Mouse (Mus musculus) bone marrow, adult 2 months (tissue): ENCODE results near the gene Uvrag. TPM values are rescaled to one million over a fixed set of nuclear protein-coding genes. Genes with fewer than 3 reads are reported as not detected.

ENCODE experiments used
- H3K27ac ChIP-seq: fragments of 200-500 bp; 2 replicates; pipeline ENCODE4 v1.5.1; 2012; ENCODE audit warnings: low read depth, mild to moderate bottlenecking, control low read depth, inconsistent platforms, low read length; ENCODE audit not compliant: control insufficient read depth, poor library complexity, insufficient read depth
- H3K4me1 ChIP-seq: fragments of 200-500 bp; 2 replicates; pipeline ENCODE4 v1.6.1; 2011; ENCODE audit warnings: low read length; ENCODE audit not compliant: control insufficient read depth, insufficient read depth
- H3K4me3 ChIP-seq: fragments of 200-500 bp; replicated peaks from 2 replicates; pipeline ENCODE3; 2011; ENCODE audit warnings: mild to moderate bottlenecking, low read depth, low read length, control low read depth; ENCODE audit not compliant: control insufficient read depth
- CTCF ChIP-seq: fragments of 200-500 bp; IDR thresholded peaks from 2 replicates; pipeline ENCODE4 v1.5.1; 2011; ENCODE audit warnings: low read length, control low read depth; ENCODE audit not compliant: control insufficient read depth, insufficient read depth
- POLR2A ChIP-seq: fragments of 200-500 bp; IDR thresholded peaks from 2 replicates; pipeline ENCODE4 v1.6.1; 2011; ENCODE audit warnings: low read depth, mild to moderate bottlenecking, control low read depth, low read length, borderline replicate concordance; ENCODE audit not compliant: control insufficient read depth
- WGBS: fragments of 180-500 bp; shearing (Covaris S2); methylation state at CpG from one replicate; pipeline ENCODE4 v1.1.7; 2018; 5-methylcytosine and 5-hydroxymethylcytosine counted together
- polyA plus RNA-seq: library from polyadenylated mRNA; stranded (reverse); fragments of >200 nt; gene quantifications from 2 replicates; pipeline ENCODE4 v1.2.4, GENCODE M21; 2011; ENCODE audit warnings: low replicate concordance; ENCODE audit not compliant: missing spikeins, insufficient read depth, insufficient read length

The Uvrag gene
- polyA plus RNA-seq, 1 experiment, result 38.2 TPM

DNA sequence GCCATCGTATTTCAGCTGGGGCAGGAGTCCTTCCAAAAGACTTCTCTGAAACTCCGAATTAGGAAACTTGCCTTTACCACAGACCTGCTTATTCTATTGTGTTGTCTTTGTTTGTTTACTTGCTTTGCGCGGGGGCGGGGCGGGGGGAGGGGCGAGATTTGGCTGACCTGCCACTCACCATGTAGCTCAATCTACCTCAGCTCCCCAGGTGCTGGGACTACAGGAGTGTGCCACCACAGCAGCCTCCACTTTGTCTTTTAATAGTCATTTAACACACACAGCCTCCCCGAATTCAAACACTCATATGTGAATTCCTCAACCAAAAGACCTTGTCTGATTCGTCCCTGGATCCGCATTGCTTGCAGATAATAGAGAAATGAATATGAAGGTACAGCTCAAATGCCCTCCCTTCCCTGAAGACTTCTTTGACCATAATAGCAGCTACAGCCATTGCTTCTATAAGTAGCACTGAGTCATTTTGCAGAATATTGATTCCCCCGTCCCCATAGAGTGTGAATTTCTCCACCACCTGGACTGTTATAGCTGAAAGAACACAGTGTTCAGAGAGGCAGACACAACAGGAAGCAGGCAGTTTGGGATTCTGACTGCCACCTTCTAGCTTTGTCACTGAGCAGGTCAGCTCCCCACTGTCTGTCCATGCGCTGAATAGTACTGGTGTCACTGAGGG lies 1.1 kb upstream of the Uvrag start:
- no peak for TF ChIP-seq CTCF
- no peak for TF ChIP-seq POLR2A
- 32% methylated on average over 12 of the region's 12 CpGs for WGBS
- peaks cover 7% of the 10 kb centered on the region; the same call in 1 of the 2 replicates for H3K4me1 ChIP-seq
- peak overlapping the region; percentile 37 for H3K4me3 ChIP-seq
- H3K27ac ChIP-seq, result peak overlapping the region; percentile 39

DNA sequence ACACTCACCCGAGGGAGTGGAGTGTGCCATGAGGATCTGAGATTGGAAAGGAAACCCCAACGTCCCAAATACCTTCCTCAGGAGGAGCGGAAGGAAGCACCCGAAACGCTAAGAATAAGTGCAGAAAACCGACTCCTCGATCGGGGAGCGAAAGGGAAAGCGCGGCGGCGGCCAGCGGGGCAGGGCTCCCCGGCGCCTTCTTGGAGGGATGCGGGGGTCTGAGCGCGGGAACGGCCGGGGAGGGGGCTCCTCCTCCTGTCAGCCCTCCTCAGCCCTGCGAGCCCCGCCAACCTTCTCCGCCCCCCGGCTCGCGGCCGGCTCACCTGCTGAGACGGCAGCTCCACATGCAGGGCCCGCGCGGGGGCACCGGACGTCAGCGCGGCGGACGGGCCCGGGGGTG lies 430 bp downstream of the Uvrag start:
- H3K27ac ChIP-seq, result peak overlapping the region; percentile 96
- under 1% methylated on average over 39 of the region's 39 CpGs for WGBS
- peaks cover 6% of the 10 kb centered on the region; the same call in 1 of the 2 replicates for H3K4me1 ChIP-seq
- TF ChIP-seq CTCF, result no peak
- no peak for TF ChIP-seq POLR2A
- H3K4me3 ChIP-seq, result peak overlapping the region; percentile 90

DNA sequence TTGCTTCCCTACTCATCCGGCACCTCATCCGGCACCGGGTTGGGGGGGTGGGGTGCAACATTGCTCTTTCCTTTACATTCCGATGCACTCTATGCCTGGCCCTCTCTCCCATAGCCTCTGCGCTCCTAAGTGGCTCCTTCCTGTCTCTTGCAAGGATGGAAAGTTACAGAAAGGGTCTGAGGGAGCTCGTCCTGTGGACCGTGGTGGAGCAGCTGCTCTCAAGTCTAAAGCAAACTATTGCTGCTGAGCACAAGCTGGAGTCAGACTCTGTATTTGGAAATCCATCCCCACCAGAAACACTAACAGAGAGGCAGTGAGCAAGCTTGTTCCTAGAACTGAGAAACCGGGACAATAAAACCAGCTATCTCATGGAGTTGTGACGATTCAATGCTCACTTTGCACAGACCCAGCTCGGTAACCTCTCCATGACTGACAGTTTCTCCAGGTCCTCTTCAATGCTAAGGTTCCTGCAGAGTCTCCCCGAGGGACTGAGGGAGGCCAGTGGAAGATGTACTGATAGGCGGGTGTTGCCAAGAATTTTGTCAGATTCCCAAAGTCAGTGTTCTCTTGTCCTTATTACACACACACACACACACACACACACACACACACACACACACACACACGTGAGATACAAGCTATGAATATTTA lies 975 bp downstream of the Uvrag start:
- WGBS, result 0% methylated on average over 13 of the region's 13 CpGs
- H3K4me1 ChIP-seq, result peaks cover 6% of the 10 kb centered on the region; the same call in 1 of the 2 replicates
- no peak for TF ChIP-seq CTCF
- no peak for TF ChIP-seq POLR2A
- H3K27ac ChIP-seq, result peak overlapping the region; percentile 96
- H3K4me3 ChIP-seq, result peak overlapping the region; percentile 90

DNA sequence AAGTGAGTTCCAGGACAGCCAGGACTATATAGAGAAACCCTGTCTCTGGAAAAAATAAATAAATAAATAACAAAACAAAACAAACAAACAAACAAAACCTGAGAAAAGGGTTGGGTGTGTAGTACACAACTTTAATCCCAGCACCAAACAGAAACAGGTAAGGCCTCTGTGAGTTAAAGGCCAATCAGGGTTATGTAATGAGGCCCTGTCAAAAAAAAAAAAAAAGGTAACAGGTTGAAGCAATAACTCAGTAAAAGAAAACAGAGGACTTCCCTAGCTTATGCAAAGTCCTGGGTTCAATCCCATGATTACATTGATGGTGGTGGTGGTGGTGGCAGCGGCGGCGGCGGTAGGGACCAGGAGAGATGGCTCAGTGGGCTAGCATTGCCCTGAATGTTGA lies 3.4 kb downstream of the Uvrag start:
- peaks cover 7% of the 10 kb centered on the region; the same call in 1 of the 2 replicates for H3K4me1 ChIP-seq
- no peak overlapping the region for H3K4me3 ChIP-seq
- TF ChIP-seq CTCF (no peak), POLR2A (no peak)
- WGBS, result 88% methylated on average over 4 of the region's 4 CpGs
- H3K27ac ChIP-seq, result no peak overlapping the region

DNA sequence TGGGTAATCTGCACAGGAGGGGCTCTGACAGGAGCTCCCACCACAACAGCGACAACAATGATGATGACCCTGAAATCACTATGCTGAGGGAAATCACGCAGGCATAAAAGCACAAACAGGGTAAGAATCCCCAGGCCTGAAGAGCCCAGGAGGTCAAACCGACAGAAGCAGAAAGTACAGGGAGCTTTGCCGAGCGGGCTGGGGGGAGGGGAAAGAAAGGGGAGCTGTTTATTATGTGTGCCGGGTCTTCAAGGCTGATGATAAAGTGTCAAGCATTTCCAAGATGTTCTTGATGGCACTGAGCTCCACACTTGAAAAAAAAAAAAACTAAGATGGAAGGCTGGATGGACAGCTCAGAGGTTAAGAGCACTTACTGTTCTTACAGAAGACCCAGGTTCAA lies 4.2 kb downstream of the Uvrag start:
- TF ChIP-seq POLR2A (no peak), CTCF (no peak)
- Histone ChIP-seq H3K4me1 (peaks cover 6% of the 10 kb centered on the region; the same call in 1 of the 2 replicates), H3K27ac (no peak overlapping the region), H3K4me3 (no peak overlapping the region)
- 86% methylated on average over 6 of the region's 6 CpGs for WGBS

DNA sequence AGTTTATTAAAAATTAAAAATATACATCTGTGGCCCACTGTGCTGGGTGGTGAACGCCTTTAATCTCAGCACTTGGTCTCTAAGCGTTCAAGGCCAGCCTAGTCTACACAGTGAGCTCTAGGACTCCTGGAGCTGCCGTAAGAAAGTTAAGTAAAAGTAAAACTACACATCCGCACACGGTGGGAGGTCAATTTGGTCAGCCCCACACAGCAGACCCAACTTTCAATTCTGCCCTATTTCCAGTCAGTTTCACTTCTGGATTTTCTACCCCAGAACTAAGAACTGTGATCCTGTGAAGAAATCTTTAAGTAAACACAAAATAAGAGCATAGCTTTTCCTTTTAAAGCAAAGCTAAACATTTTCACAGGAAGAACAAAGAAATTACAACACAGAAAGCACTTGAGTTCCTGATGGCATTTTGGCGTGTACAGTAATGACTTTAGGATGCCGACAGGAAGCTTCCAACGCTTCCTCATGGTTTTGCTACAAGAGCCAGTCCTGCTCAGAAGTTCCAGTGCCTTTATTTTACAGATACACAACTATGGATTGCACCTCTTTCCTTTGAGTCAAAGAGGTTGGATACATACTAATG lies 7.0 kb downstream of the Uvrag start:
- H3K4me1 ChIP-seq, result peaks cover 3% of the 10 kb centered on the region; the same call in 1 of the 2 replicates
- WGBS, result 17% methylated on average over 8 of the region's 8 CpGs
- H3K4me3 ChIP-seq, result peak overlapping the region; percentile 19
- H3K27ac ChIP-seq, result peak overlapping the region; percentile 46; the same call in 1 of the 2 replicates
- no peak for TF ChIP-seq POLR2A
- TF ChIP-seq CTCF, result no peak

DNA sequence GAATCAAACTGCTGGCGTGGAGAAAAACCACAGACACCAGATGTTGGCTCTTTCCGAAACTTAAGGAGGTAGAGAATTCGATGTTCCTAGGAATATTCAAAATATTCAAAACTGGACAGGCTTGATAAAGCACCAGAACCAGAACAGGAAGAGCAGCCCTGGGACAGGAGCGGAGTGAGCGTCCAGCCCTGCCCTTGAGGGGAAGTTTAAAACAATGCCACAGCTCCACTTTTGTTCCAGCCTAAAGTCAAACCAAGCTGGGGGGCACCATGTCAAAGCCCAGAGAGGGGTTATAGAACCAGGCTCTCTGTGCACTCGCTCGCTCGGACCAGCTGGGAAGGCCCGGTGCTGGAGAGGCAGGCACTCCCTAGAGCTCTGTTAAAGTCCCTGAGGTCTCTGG lies 8.3 kb downstream of the Uvrag start:
- 46% methylated on average over 9 of the region's 9 CpGs for WGBS
- TF ChIP-seq POLR2A, result no peak
- TF ChIP-seq CTCF, result no peak
- Histone ChIP-seq H3K4me1 (peaks cover 5% of the 10 kb centered on the region), H3K27ac (no peak overlapping the region), H3K4me3 (no peak overlapping the region)

DNA sequence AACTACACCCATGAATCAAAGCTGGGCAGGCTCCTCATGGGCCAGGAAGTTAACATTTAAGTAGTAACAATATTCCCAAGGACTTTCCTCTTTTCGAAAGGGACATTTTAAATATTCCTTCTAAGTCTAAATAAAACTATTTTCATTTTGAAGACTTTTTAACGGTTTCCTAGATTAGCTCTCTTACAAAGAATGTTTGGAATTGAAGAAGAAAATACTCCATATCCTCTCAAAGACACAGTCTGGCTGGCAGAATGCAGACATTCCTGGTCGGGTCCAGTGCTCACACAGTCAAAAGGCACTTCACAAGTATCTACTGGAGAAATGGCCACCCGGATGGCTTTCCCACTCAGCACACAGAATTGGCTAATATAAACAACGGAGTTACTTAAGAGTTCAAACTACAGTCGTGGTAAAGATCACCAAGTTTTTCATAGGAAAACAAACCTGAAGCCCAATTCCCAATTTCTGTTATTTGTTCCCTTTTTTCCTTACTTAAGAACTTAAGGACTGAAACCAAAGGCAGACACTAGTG lies 9.1 kb downstream of the Uvrag start:
- Histone ChIP-seq H3K27ac (no peak overlapping the region), H3K4me3 (no peak overlapping the region), H3K4me1 (peaks cover 5% of the 10 kb centered on the region)
- TF ChIP-seq POLR2A (no peak), CTCF (no peak)
- WGBS, result 59% methylated on average over 6 of the region's 6 CpGs
